Mouse (Mus musculus): ENCODE measurements around the gene Me1. TPM values are rescaled to one million over a fixed set of nuclear protein-coding genes. Genes with fewer than 3 reads are reported as not detected.

The Me1 gene
- polyA plus RNA-seq, 1 experiment, result 81.3 TPM

GRCm38 (mm10) chr9:86668590-86669252 lies 27.0 kb downstream of the Me1 start:
- peaks cover 12% of the 10 kb centered on the region for H3K4me1 ChIP-seq (ENCODE audit: control insufficient read depth, insufficient read depth, low read length)
- 0 out of 2 replicates have a peak overlapping the region, but pooled peaks have one; percentile 7 for H3K27ac ChIP-seq (ENCODE audit: insufficient read depth, low read length)
- TF ChIP-seq POLR2A (IDR thresholded peaks at IDR 0.05; ENCODE audit: low read depth, low read length) (no peak), CTCF (IDR thresholded peaks at IDR 0.05; ENCODE audit: borderline replicate concordance, insufficient read depth, low read length) (no peak)
- H3K4me3 ChIP-seq (ENCODE audit: insufficient read depth, low read length), result no peak overlapping the region

- Histone ChIP-seq H3K4me3 (ENCODE audit: insufficient read depth, low read length) (no peak overlapping the region), H3K4me1 (ENCODE audit: control insufficient read depth, insufficient read depth, low read length) (peaks cover 9% of the 10 kb centered on the region), H3K27ac (ENCODE audit: insufficient read depth, low read length) (peak overlapping the region; percentile 65)
- no peak for TF ChIP-seq CTCF (IDR thresholded peaks at IDR 0.05; ENCODE audit: borderline replicate concordance, insufficient read depth, low read length)
- TF ChIP-seq POLR2A (IDR thresholded peaks at IDR 0.05; ENCODE audit: low read depth, low read length), result no peak
Observed at GRCm38 (mm10) chr9:86667138-86667750, 28.5 kb downstream of the Me1 start.

GRCm38 (mm10) chr9:86661679-86662078 lies 34.1 kb downstream of the Me1 start:
- Histone ChIP-seq H3K4me3 (ENCODE audit: insufficient read depth, low read length) (no peak overlapping the region), H3K27ac (ENCODE audit: insufficient read depth, low read length) (no peak overlapping the region), H3K4me1 (ENCODE audit: control insufficient read depth, insufficient read depth, low read length) (no peaks in the 10 kb centered on the region)
- no peak for TF ChIP-seq POLR2A (IDR thresholded peaks at IDR 0.05; ENCODE audit: low read depth, low read length)
- TF ChIP-seq CTCF (IDR thresholded peaks at IDR 0.05; ENCODE audit: borderline replicate concordance, insufficient read depth, low read length), result no peak

- H3K4me1 ChIP-seq (ENCODE audit: control insufficient read depth, insufficient read depth, low read length), result no peaks in the 10 kb centered on the region
- H3K27ac ChIP-seq (ENCODE audit: insufficient read depth, low read length), result no peak overlapping the region
- no peak overlapping the region for H3K4me3 ChIP-seq (ENCODE audit: insufficient read depth, low read length)
- no peak for TF ChIP-seq CTCF (IDR thresholded peaks at IDR 0.05; ENCODE audit: borderline replicate concordance, insufficient read depth, low read length)
- no peak for TF ChIP-seq POLR2A (IDR thresholded peaks at IDR 0.05; ENCODE audit: low read depth, low read length)
Observed at GRCm38 (mm10) chr9:86661266-86661665, 34.5 kb downstream of the Me1 start.

GRCm38 (mm10) chr9:86660327-86660726 lies 35.4 kb downstream of the Me1 start:
- TF ChIP-seq POLR2A (IDR thresholded peaks at IDR 0.05; ENCODE audit: low read depth, low read length) (no peak), CTCF (IDR thresholded peaks at IDR 0.05; ENCODE audit: borderline replicate concordance, insufficient read depth, low read length) (no peak)

GRCm38 (mm10) chr9:86658347-86658746 lies 37.4 kb downstream of the Me1 start:
- H3K27ac ChIP-seq (ENCODE audit: insufficient read depth, low read length), result no peak overlapping the region; the same call in 1 of the 2 replicates
- no peak overlapping the region for H3K4me3 ChIP-seq (ENCODE audit: insufficient read depth, low read length)
- TF ChIP-seq POLR2A (IDR thresholded peaks at IDR 0.05; ENCODE audit: low read depth, low read length), result no peak
- no peak for TF ChIP-seq CTCF (IDR thresholded peaks at IDR 0.05; ENCODE audit: borderline replicate concordance, insufficient read depth, low read length)
- H3K4me1 ChIP-seq (ENCODE audit: control insufficient read depth, insufficient read depth, low read length), result no peaks in the 10 kb centered on the region

More at GRCm38 (mm10) chr9:86660327-86660726, 35.4 kb downstream of the Me1 start:
- Histone ChIP-seq H3K27ac (ENCODE audit: insufficient read depth, low read length) (no peak overlapping the region), H3K4me1 (ENCODE audit: control insufficient read depth, insufficient read depth, low read length) (no peaks in the 10 kb centered on the region), H3K4me3 (ENCODE audit: insufficient read depth, low read length) (no peak overlapping the region)

GRCm38 (mm10) chr9:86652194-86652593 lies 43.6 kb downstream of the Me1 start:
- TF ChIP-seq CTCF (IDR thresholded peaks at IDR 0.05; ENCODE audit: borderline replicate concordance, insufficient read depth, low read length) (no peak), POLR2A (IDR thresholded peaks at IDR 0.05; ENCODE audit: low read depth, low read length) (no peak)
- Histone ChIP-seq H3K4me1 (ENCODE audit: control insufficient read depth, insufficient read depth, low read length) (no peaks in the 10 kb centered on the region), H3K4me3 (ENCODE audit: insufficient read depth, low read length) (no peak overlapping the region), H3K27ac (ENCODE audit: insufficient read depth, low read length) (no peak overlapping the region)

GRCm38 (mm10) chr9:86651254-86651653 lies 44.5 kb downstream of the Me1 start:
- TF ChIP-seq POLR2A (IDR thresholded peaks at IDR 0.05; ENCODE audit: low read depth, low read length) (no peak), CTCF (IDR thresholded peaks at IDR 0.05; ENCODE audit: borderline replicate concordance, insufficient read depth, low read length) (no peak)
- Histone ChIP-seq H3K4me3 (ENCODE audit: insufficient read depth, low read length) (no peak overlapping the region), H3K27ac (ENCODE audit: insufficient read depth, low read length) (no peak overlapping the region), H3K4me1 (ENCODE audit: control insufficient read depth, insufficient read depth, low read length) (no peaks in the 10 kb centered on the region)

- H3K4me1 ChIP-seq (ENCODE audit: control insufficient read depth, insufficient read depth, low read length), result no peaks in the 10 kb centered on the region
- TF ChIP-seq POLR2A (IDR thresholded peaks at IDR 0.05; ENCODE audit: low read depth, low read length) (no peak), CTCF (IDR thresholded peaks at IDR 0.05; ENCODE audit: borderline replicate concordance, insufficient read depth, low read length) (no peak)
- no peak overlapping the region for H3K27ac ChIP-seq (ENCODE audit: insufficient read depth, low read length)
- no peak overlapping the region for H3K4me3 ChIP-seq (ENCODE audit: insufficient read depth, low read length)
Observed at GRCm38 (mm10) chr9:86650822-86651221, 44.9 kb downstream of the Me1 start.

- Histone ChIP-seq H3K4me3 (ENCODE audit: insufficient read depth, low read length) (no peak overlapping the region), H3K27ac (ENCODE audit: insufficient read depth, low read length) (no peak overlapping the region; the same call in 1 of the 2 replicates), H3K4me1 (ENCODE audit: control insufficient read depth, insufficient read depth, low read length) (no peaks in the 10 kb centered on the region)
- TF ChIP-seq POLR2A (IDR thresholded peaks at IDR 0.05; ENCODE audit: low read depth, low read length), result no peak
- no peak for TF ChIP-seq CTCF (IDR thresholded peaks at IDR 0.05; ENCODE audit: borderline replicate concordance, insufficient read depth, low read length)
Observed at GRCm38 (mm10) chr9:86647931-86648550, 47.7 kb downstream of the Me1 start.
